Comparison of ENCODE assay signal across 25 mouse cellular contexts in the genomic region with DNA sequence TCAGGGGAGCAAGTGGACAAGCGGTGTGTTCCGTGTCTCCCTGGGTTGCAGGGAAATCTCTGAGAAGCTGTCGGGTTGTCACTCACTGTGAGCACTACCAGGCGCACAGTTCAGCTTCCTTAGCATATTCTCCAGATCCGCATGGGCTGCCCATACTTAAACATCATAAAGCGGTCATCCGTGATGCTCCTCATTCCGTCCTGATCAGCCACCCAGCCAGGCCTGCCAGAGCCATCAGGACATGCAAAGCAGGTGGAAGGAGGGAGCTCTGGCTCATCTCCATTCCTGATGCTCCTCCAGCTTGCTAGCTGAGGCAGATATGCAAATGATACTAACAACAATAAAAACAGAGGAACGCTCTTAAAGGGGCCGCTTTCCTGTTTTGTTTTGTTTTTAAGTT. TPM values are rescaled to one million over a fixed set of nuclear protein-coding genes. Genes with fewer than 3 reads are reported as not detected.
"Had no signal": no experiment of that assay in that cellular context is flagged by ENCODE, and none has a peak within 500 bp of the region (broad histone marks: within the 10 kb centered on the region; RNA-seq: fewer than 3 reads in every experiment).

No protein-coding gene starts in this region.

- H3K4me2 ChIP-seq: liver, embryonic 13.5 days; midbrain, embryonic 12.5 days; neural tube, embryonic 12.5 days; neural tube, embryonic 15.5 days had no signal

- DNase-seq: kidney, adult 9 months; kidney, postnatal 14 days; kidney, postnatal 4 days; liver, embryonic 13.5 days; lung, adult 2 months; lung, postnatal 14 days; lung, postnatal 4 days; right cerebral cortex, adult 18-20 months; right cerebral cortex, postnatal 14 days; right cerebral cortex, postnatal 4 days; thymus, adult 2 months; thymus, postnatal 25 days had no signal

- H3K27me3 ChIP-seq: liver, embryonic 13.5 days; midbrain, embryonic 12.5 days; neural tube, embryonic 12.5 days; neural tube, embryonic 15.5 days had no signal

- H3K4me1 ChIP-seq: liver, embryonic 13.5 days; midbrain, embryonic 12.5 days; neural tube, embryonic 12.5 days; neural tube, embryonic 15.5 days had no signal

- H3K27ac ChIP-seq: liver, embryonic 13.5 days; midbrain, embryonic 12.5 days; neural tube, embryonic 12.5 days; neural tube, embryonic 15.5 days; stomach, postnatal 0 days had no signal

- H3K9ac ChIP-seq: liver, embryonic 13.5 days; midbrain, embryonic 12.5 days; neural tube, embryonic 12.5 days; neural tube, embryonic 15.5 days had no signal

- H3K9me3 ChIP-seq: liver, embryonic 13.5 days; midbrain, embryonic 12.5 days had no signal

- H3K36me3 ChIP-seq: liver, embryonic 13.5 days; midbrain, embryonic 12.5 days; neural tube, embryonic 12.5 days; neural tube, embryonic 15.5 days had no signal

- H3K4me3 ChIP-seq: liver, embryonic 13.5 days; midbrain, embryonic 12.5 days; neural tube, embryonic 12.5 days; neural tube, embryonic 15.5 days had no signal

RNA-seq across cellular contexts. Expression of a gene that starts 46.0 kb away (rescaled TPM):
- total RNA-seq: layer of hippocampus, adult 18-20 months; layer of hippocampus, postnatal 14 days; left cerebral cortex, adult 18-20 months; left cerebral cortex, postnatal 25 days; liver, adult 2 months; megakaryocyte progenitor cell, adult 5-6 weeks; megakaryocyte-erythroid progenitor cell, adult 5-6 weeks had no signal
- polyA plus RNA-seq: liver, adult 2 months; liver, embryonic 16.5 days; lung, adult 2 months; stomach, embryonic 14.5 days; stomach, postnatal 0 days had no signal
